Mouse (Mus musculus) urinary bladder, postnatal 10 days (tissue): ENCODE results near the gene Dync2h1.
"Not testable (repeated sequence)": the region's sequence is repeated elsewhere in the genome, so short reads cannot be mapped to it uniquely, and the experiment has no call there.

Experiments used
- DNase-seq: peaks from one replicate; pipeline ENCODE4 v3.0.0; 2022; ENCODE audit warnings: low spot score

Gene Dync2h1

DNA sequence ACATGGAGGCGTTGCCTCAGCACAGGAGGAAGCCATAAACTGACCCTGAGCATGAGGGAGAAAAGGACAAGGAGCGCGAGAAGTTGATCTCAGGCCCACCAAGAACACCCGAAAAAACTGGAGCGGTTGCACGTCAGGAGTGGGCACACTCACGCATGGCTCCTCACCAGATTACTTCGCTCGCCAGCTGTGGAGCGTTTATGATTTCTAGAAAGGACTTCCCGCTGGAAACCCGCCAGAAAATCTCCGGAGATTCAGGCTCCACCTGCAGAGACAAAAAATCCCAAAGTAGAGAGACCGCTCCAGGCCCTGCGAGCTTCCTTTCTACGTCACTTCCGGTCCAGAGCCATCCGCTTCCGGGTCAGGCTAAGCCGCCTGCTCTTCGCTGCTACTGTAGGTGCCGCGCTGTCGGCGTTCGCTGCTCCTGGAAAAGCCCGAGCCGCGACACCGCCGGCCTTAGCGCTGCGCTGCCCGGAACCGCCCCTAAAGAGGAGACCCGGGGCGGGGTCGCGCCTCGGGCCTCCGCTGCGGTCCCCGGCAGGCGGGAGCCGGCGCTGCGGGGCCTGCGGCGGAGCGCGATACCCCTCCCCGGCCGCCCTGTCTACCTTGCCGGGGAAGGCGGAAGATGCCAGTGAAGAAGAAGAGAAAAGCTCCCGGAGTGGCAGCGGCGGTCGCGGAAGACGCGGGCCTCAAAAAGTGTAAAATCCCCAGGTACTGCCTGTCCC, at the start of gene Dync2h1, which contains the start of gene Dcun1d5:
Gene Dync2h1 (minus strand): TSS at position 275 of the 725 bp plus-strand sequence.
Gene Dcun1d5 (plus strand): TSS at position 349 of the 725 bp plus-strand sequence.
- DNase-seq: peak; percentile 77

DNA sequence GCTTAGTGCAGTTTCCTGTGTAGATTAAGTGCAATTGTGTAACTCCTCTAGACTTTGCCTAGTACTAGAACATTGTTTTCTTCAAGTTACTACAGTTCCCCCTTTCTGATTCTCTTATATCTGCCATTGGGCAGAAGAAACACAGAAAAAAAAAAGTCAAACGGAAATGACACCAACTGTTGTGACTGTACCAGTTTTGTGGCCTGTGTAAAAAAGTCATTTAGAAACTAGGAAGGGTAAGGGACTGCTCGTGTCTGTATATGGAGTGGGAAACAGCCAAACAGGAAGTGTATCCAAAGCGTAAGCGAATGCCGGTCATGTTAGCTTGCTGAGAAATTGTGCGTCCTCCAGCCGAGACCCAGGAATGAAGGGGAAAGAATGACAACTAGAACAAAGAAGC, 37.2 kb upstream of the Dync2h1 start:
- DNase-seq: no peak

DNA sequence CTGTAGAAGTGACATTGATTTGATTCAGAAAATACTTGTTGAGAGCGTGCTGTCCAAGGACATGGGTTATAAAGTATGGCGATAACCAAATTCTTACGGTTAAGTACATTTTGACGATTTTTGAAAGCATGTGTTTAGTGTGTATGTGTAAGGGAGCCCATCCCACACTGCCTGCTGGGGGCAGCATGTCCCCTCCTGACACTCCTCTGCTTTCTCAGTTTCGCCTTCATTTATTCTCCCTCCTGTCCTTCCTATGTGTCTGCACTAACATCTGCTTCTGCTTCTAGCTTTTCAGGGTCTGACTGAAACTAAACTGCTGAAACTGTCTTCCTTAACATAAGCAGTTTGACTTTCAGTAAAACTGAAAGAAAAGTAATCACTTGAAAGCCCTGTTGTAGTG, 36.8 kb upstream of the Dync2h1 start:
- no peak for DNase-seq

DNA sequence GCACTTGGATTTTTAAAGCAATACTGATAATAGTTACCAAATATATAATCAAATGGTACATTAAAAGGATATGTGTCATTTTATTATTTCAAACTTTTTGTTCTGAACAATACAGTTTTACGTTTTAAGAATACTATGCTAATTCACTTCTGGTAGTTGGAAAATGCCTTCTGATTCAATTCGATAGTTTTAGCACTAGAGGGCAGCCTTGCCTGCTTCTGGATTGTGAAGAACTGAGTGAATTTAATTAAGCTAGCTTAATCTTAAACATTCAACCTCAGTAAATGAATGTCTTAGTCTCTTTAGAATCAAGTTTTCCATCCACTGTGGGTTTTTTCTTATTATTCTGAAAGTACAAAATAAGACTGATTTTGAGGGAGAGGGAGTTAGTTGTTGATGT, 32.0 kb upstream of the Dync2h1 start:
- DNase-seq: no peak

DNA sequence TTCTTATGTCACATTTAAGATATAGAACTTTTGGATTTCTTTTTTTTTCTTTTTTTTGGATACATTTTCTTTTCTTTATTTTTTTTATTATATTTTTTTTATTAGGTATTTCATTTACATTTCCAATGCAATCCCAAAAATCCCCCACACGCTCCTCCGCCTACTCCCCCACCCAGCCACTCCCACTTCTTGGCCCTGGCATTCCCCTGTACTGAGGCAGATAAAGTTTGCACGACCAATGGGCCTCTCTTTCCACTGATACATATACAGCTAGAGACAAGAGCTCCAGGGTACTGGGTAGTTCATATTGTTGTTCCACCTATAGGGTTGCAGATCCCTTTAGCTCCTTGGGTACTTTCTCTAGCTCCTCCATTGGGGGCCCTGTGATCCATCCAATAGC, 6.4 kb upstream of the Dync2h1 start:
- not testable (repeated sequence) for DNase-seq

DNA sequence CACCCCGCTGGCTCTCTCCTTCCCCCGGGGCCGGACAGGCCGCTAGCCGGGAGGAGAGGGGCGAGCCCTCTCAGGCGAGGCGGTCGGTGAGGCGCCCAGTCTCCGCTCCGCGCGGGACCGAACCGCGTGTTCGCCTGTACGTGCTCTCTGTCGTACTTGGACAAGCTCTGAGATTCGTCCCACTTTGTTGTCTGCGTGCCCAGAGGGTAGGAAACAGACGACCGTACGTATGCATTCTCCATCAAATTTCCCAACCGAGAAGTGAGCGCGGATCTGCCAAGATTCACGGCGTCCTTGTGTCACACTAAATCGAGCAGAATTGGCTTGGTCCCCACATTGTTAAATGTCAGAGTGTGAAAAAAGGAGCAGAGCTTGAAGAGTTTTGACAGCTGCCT, 648 bp upstream of the Dync2h1 start:
- no peak for DNase-seq

DNA sequence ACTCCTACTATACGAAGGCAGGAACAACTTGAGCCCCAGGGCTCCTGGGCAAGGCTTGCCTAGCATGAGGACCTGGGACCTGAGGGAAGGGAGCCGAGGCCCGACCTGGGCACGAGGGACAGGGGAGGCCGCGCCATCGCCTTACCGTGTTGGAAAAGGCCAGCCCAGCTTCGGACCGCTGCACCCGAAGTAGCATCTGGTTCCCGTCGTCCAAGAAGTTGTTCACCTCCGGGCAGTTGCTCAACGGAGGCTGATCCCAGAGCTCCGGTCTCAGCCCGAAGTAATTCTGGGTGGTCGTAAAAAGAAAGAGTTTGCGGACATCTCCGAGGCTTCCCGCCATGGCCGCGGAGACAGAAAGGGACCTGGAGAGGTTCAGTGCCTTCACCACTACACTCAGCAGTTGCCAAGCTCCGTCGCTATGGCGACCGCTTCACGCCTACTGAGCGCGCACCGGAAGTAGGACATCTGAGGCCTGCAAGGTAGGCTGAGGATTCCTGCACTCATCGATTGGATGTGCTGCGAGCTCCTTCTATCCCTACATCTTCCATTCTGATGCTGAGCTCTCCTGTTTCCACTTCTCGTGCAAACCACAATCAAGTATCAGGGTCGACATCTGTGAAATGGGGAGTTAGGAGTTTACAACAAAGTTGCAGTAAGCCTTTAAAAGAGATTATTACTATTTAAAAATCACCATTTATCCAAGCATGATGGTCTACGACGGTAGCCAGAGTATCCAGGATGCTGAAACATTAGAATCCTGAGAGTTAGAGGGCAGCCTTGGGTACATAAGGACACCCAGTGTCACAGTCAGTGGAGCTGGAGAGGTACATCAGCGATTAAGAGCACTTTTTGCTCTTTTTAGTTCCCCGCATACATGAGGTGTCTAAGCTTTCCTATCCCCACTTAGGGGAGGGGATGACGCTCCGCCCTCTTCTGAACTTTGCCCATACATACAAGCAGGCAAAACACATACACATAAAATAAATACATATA, 7.3 kb downstream of the Dync2h1 start:
- peak; percentile 24 for DNase-seq

DNA sequence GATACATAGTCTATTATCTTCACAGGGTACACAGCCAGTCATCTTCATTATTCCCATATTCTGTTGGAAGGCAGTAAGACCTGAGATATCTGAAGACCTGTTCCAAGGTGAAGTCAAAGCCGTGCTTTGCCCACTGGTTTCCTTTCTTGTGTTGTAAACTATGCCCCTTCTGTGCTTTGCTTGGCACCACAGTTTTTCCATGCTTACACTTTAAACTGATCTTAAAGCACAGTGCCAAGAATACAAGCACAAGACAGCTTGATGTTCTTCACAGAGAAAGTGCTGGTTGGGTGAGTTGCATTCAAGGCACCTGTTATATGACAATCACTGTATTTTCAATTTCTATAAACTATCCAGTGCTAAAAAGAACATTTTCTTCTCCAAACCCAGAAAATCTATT, 10.5 kb downstream of the Dync2h1 start:
- no peak for DNase-seq

DNA sequence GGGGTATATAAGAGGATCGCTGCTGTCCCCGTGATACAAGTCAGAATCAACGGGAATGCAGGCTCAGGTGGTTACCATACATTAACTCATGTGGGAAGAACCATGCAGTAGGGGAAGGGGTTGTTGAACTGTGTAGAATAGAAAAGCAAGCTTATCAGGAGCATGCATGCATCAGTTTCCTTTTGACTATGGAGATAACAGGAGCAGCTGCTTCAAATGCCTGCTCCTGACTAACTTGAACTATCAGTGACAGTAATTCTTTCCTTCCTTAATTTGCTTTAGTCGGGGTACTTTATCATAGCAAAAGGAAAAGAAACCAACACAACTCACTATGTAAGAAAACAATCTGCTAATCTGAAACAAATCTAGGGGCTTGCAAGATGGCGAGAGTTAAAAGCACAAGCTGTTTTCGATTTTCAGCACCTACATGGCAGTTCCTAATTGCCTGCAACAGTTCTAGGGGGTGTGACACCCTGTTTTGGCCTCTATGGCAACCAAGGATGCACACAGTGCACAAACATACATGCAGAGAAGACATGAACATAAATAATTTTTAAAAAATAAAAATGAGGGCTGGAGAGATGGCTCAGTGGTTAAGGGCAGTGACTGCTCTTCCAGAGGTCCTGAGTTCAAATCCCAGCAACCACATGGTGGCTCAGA, 16.8 kb downstream of the Dync2h1 start:
- no peak for DNase-seq

DNA sequence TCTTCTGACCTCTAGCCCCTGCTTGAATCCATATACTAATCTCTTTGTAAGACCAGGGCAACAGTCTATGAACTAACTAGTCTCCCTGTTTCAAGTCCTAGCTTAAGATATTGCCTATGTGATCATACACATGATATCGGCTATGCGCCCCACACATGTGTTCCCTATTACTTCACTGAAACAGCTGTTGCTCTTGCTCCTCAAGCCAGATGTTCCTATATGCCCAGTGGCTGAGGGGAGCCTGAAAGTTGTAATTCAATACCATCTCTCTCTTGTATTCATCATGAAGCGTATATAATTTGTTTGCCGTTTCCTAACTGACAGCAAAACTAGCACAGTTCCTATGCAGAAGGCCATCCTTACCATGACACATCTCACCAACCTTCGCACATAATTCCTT, 23.6 kb downstream of the Dync2h1 start:
- no peak for DNase-seq

DNA sequence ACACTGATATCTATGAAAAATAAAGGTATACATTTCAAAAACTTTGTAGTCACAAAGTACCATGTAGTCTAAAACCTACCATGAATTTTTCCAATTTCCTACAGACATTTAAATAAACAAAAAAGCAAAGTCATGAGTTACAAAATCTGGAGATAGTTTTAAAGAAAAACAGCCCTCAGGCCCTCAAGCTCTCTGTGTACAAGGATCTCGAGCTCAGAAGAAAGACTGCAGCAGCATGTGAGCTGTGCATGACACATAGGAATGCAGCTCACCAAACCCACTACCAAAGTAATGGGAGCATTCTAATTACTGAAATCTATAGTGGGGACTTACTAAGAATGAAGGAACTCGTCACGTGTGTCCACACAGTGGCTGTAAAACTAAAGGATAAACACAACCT, 24.5 kb downstream of the Dync2h1 start:
- DNase-seq: no peak

DNA sequence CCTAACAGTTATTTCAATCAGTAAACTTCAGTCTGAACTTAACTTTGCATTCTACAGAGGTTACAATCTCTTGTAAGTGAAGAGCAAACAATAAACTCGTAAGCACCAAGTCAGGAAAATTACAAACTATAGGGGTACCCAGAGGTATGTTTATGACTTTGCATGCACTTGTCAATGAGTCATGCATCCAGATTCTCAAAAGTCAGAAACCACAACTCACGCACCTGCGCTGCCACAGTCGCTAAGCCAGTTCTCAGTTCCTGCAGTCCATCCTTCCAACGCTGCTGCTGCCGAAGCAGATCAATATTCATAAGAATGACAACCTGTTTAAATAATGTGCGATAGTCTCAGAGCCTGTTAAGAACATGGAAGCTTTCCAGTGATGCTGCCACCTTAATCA, 25.6 kb downstream of the Dync2h1 start:
- DNase-seq: no peak

DNA sequence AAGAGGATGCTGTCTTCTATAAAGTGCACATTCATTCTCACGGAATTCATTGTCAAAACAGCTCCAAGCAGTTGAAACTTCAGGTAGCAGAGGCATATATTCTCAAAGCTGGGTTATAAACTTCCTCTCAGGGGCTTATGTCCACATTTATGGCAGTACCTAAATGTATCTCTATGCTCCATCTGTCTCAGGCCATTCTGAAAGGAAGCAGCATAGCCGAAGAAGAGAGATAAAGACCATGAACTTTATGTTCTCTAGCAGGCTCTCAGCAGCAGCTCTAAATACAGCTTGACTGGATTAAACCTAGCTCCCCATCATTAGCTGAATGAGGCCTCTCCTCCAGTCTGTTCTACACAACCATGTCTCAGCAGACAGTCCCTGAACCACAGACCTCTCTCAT, 29.9 kb downstream of the Dync2h1 start:
- no peak for DNase-seq

DNA sequence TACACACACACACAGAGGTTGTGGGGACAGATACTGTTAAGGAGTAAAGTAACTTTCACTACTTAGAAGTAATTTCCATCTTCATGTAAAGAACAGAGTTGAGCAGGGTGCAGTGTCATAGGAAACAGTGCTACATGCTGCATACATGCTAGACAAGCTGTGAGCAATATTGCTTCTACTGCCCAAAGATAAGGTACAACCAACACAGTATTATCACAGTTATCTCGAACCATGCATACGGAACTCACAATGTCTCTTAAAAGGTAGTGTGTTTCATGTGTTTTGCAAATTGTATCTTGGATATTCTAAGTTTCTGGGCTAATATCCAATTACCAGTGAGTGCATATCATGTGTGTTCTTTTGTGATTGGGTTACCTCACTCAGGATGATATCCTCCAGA, 61.4 kb downstream of the Dync2h1 start:
- DNase-seq: no peak

DNA sequence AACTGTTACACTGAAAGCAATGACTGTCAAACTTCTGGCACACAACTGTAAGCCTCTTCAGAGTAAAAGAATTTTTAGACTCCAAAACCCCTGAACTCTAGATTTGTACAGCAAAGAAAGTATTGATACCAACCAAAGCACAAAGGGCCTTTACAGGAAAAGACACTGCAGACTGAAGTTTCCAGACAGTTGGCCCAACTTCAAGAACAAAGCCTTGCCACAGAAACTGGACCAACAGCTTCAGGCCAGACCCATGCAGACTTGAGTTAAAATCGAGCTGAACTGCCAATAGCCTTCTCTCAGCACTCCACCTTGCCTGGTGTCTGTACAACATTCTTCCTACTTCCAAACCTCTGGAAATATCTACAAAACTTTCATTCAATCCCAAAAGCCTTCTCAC, 74.1 kb downstream of the Dync2h1 start:
- no peak for DNase-seq

DNA sequence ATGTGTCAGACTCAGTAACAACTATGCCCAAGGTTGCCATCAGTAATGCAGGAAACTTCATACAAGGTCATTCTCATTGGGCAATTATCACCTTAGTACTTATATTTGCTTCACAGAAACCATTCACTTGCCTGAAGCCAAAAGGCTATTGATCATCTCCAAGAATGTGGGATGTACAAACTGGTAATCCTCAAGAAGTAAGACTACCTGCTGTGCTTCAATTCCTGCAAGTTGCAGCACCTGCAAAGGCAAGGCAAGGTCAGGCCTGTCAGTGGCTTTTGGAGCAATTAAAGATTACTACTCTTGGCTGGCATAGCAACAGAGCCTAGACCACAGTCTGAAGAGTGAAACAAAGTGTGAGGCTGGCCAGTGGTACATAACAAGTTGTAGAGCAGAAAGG, 82.9 kb downstream of the Dync2h1 start:
- no peak for DNase-seq

DNA sequence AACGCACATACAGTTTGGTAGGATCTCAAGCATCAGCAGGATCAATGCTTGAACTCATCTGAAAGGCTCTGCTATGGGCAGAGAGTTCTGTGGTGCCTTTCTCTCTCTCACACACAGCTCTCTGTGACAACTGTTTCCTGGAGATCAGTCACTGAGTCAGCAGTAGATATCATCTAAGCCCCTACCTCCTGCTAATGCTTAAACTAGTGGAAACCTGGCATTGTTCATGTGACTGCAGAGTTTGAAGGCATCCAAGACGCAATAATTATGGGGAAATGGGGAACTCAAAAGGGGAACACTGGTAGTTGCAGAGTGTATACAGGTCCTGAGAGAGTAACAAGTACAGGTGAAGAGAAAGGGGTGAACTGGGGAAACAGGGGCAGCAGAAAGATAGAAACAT, 109.6 kb downstream of the Dync2h1 start:
- DNase-seq: no peak

DNA sequence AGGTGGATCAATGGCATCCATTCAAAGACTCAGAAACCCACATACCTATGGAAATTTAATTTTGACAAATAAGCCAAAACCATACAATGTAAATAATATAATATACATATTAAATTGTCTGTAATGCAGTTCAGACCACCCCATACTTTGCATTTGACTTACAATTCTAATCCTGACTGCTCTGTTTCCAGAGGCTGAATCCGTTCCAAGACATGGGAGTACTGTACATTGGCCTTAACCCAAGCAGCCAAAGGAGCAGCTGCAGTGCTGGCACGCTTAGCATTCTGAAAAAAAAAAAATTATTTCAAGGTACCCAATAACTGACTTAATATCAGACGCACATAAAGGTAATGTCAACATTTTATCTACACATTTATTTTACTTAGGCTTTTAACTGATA, 113.4 kb downstream of the Dync2h1 start:
- no peak for DNase-seq

DNA sequence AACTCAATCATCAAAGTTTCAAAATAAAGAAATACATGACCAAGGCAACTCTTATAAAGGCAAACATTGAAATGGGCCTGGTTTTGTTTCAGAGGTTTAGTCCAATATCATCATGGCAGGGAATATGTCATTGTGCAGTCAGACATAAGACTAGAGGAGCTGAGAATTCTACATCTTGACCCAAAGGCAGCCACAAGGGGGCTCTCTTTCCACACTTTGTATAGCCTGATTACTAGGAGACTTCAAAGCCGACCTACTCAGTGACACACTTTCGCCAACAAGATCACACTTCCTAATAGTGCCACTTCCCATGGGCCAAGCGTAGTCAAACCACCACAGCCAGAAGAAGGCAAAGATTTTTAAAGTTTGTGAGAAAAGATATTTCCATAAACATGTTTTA, 133.7 kb downstream of the Dync2h1 start:
- DNase-seq: no peak

DNA sequence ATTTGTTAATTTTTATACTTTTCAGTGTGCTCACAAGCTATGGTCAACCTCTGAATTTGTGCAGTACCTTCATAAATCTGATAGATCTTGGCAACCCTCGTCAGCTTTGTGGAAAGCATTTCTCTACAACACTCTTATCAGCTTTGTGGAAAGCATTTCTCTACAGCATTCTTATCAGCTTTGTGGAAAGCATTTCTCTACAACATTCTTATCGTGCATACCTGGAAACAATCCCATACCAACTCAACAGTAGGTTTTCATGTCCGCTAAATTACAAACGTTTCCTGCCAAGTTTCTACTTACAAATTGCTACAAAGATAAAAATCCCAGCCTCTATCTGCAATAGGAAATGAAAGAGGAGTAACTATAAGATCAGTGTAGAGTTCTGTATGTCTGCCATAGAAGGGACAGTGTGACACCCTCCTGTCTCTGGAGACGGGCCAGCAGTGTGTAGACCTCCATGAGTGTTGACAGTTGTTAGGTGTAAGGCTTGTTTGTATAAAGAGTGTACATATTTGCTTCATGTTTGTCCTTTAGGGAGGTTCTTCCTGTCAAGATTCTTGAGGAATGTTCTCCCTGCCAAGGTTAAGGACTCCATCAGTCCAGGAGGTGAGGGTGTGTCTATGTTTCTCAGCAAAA, 141.5 kb downstream of the Dync2h1 start:
- DNase-seq: no peak

DNA sequence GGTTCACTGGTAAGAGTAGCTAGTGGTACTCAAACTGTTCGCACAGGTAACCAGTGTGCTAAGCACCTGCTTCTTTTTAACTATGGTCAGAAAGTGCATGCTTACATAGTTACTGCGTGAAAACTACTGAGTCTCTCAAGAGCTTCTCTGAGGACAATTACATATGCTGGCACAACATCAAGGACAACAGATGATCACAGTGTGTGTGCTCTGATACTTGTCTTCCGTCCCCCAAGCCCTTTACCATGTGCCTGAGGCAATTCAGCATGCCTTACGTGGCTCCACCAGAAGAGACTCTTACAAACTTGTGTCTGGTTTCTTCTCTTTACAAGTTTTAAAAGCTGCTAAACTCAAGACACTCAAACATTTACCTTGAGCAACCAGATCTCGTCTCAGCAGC, 143.0 kb downstream of the Dync2h1 start:
- no peak for DNase-seq

DNA sequence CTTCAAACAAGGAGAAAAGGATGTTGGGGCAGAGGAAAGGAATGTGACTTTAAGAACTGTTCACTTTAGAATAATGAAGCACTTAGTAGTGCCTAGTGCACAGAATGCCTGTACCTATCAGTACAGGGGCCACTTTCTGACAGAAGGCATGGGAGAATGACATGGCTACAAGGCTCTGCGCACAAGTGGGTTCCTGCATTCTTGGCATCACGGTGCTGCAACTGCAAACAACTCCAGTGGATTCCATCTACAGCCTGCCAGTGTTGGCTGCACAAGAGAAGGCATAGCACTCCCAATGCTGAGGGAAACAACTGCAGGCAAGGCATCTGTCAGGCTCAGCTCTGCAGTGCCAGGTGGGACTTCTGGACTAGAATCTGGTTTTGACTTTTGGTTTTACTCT, 151.7 kb downstream of the Dync2h1 start:
- no peak for DNase-seq
